Mouse (Mus musculus): ENCODE data around the gene Fam205c.
A peak's percentile ranks its signal among the peaks of the same experiment; 100 is the strongest.

The Fam205c gene

GRCm38 (mm10) chr4:42874134-42874533 lies at the start of gene Fam205c:
Fam205c (minus strand) TSS chr4:42874234.
- DNase-seq (ENCODE audit: low read depth, low spot score): no peak

- DNase-seq (ENCODE audit: low read depth, low spot score): no peak
These were observed 48.4 kb upstream of the Fam205c start for GRCm38 (mm10) chr4:42922461-42922860.

- no peak for DNase-seq (ENCODE audit: low read depth, low spot score)
These were observed 48.0 kb upstream of the Fam205c start for GRCm38 (mm10) chr4:42922056-42922455.

GRCm38 (mm10) chr4:42921536-42921935 lies 47.5 kb upstream of the Fam205c start:
- DNase-seq (ENCODE audit: low read depth, low spot score): no peak

GRCm38 (mm10) chr4:42920726-42921125 lies 46.7 kb upstream of the Fam205c start:
- no peak for DNase-seq (ENCODE audit: low read depth, low spot score)

GRCm38 (mm10) chr4:42917402-42917774 lies 43.4 kb upstream of the Fam205c start:
- DNase-seq (ENCODE audit: low read depth, low spot score): no peak

- DNase-seq (ENCODE audit: low read depth, low spot score): peak; percentile 34
These were observed 42.8 kb upstream of the Fam205c start, which contains the start of gene Phf24 for GRCm38 (mm10) chr4:42916617-42917401. Phf24 (plus strand) TSS chr4:42916660.

GRCm38 (mm10) chr4:42915966-42916365 lies 41.9 kb upstream of the Fam205c start:
- no peak for DNase-seq (ENCODE audit: low read depth, low spot score)

- DNase-seq (ENCODE audit: low read depth, low spot score): no peak
These were observed 41.3 kb upstream of the Fam205c start for GRCm38 (mm10) chr4:42915311-42915710.

GRCm38 (mm10) chr4:42913391-42913790 lies 39.4 kb upstream of the Fam205c start:
- DNase-seq (ENCODE audit: low read depth, low spot score): no peak

- no peak for DNase-seq (ENCODE audit: low read depth, low spot score)
These were observed 30.9 kb upstream of the Fam205c start for GRCm38 (mm10) chr4:42904966-42905365.

- no peak for DNase-seq (ENCODE audit: low read depth, low spot score)
These were observed 30.5 kb upstream of the Fam205c start for GRCm38 (mm10) chr4:42904523-42904922.

- no peak for DNase-seq (ENCODE audit: low read depth, low spot score)
These were observed 29.9 kb upstream of the Fam205c start for GRCm38 (mm10) chr4:42903942-42904341.

GRCm38 (mm10) chr4:42902730-42903129 lies 28.7 kb upstream of the Fam205c start:
- no peak for DNase-seq (ENCODE audit: low read depth, low spot score)

GRCm38 (mm10) chr4:42902174-42902573 lies 28.1 kb upstream of the Fam205c start:
- DNase-seq (ENCODE audit: low read depth, low spot score): peak; percentile 66

- DNase-seq (ENCODE audit: low read depth, low spot score): no peak
These were observed 26.8 kb upstream of the Fam205c start for GRCm38 (mm10) chr4:42900878-42901277.

GRCm38 (mm10) chr4:42898914-42899313 lies 24.9 kb upstream of the Fam205c start:
- DNase-seq (ENCODE audit: low read depth, low spot score): peak; percentile 62

- DNase-seq (ENCODE audit: low read depth, low spot score): no peak
These were observed 21.1 kb upstream of the Fam205c start for GRCm38 (mm10) chr4:42895118-42895517.

- no peak for DNase-seq (ENCODE audit: low read depth, low spot score)
These were observed 17.1 kb upstream of the Fam205c start for GRCm38 (mm10) chr4:42891176-42891575.

- no peak for DNase-seq (ENCODE audit: low read depth, low spot score)
These were observed 14.8 kb upstream of the Fam205c start for GRCm38 (mm10) chr4:42888806-42889205.

GRCm38 (mm10) chr4:42886926-42887325 lies 12.9 kb upstream of the Fam205c start:
- no peak for DNase-seq (ENCODE audit: low read depth, low spot score)

- DNase-seq (ENCODE audit: low read depth, low spot score): no peak
These were observed 6.6 kb upstream of the Fam205c start for GRCm38 (mm10) chr4:42880677-42880948.

- no peak for DNase-seq (ENCODE audit: low read depth, low spot score)
These were observed 6.0 kb upstream of the Fam205c start for GRCm38 (mm10) chr4:42879829-42880676.

All from ES-CJ7 (cell line).